Mouse (Mus musculus) megakaryocyte-erythroid progenitor cell, adult 5-6 weeks (primary cell): Measurements from ENCODE around the gene Obp1b. TPM values are rescaled to one million over a fixed set of nuclear protein-coding genes. Genes with fewer than 3 reads are reported as not detected.
"Not testable (repeated sequence)": the region's sequence is repeated elsewhere in the genome, so short reads cannot be mapped to it uniquely, and the experiment has no call there.

Experiments
- ATAC-seq: replicated peaks from 2 replicates; pipeline ENCODE4 v1.8.0; 2016; ENCODE audit warnings: mild to moderate bottlenecking, inconsistent platforms; ENCODE audit not compliant: severe bottlenecking, poor library complexity, low FRiP score, low TSS enrichment
- total RNA-seq, 2 experiments: library from RNA; stranded (forward) in 1 of 2; stranded (reverse) in 1 of 2; fragments of 200-1000, 215-1000 nt in 1 of 2; fragments of >200 nt in 1 of 2; fragmentation: Nextera tagmentation in 1 of 2; gene quantifications; 2 replicates each; pipeline ENCODE4 v1.2.3; 2014 to 2017

Gene Obp1b
- not detected in 2 replicates for total RNA-seq (2014; fragmentation: Nextera tagmentation)
- not detected in 2 replicates for total RNA-seq (2017)

GRCm38 (mm10) chrX:78186477-78186876 lies at the start of gene Obp1b:
TSS of gene Obp1b (plus strand) at chrX:78186777.
- not testable (repeated sequence) for ATAC-seq

DNA sequence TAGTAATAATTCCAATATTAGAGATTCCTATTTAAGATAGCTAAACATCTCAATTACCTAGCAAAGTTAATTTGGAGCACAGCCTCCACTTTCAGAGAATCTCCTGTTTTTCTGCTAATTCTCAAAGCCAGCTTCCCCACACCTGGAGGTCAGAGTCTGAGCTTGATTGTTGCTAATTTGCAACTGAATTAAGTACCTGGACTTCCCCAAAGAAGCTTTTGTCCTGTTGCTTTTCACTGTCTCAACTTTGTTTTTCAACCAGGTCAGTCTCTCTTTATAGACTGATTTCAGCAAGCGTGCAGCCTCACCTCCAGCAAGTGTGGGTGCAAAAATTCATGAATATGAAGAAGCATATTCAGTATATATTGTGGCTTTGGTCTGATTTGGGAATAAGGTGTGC lies 15.6 kb downstream of the Obp1b start:
- ATAC-seq: not testable (repeated sequence)

DNA sequence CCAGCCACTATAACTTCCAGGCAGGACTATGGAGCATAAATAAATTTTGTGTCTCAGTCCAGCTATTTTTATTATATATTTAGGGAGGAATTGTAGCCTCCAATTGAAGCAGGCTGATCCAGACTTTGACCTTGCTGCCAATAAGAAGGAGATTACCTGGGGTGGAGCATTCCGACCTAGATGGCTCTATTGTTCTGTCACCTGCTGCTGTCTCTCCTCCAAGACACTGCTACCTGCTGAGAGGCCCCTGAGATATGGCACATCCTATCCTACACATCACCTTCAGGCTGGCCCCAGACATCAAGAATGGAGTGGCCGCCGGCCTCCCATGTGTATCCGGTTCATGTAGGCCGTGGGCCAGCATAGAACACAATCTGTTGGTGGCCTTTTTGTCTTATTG lies 16.3 kb downstream of the Obp1b start:
- no peak for ATAC-seq

Other genes with a start within 250 kb of the Obp1b start
- gene Obp1a, start 95.4 kb upstream of the Obp1b start, total RNA-seq (2014; fragmentation: Nextera tagmentation): not detected in 2 replicates
- gene Obp1a, start 95.4 kb upstream of the Obp1b start, total RNA-seq (2017): not detected in 2 replicates
- not detected in 2 replicates for gene Gm5938, start 61.3 kb upstream of the Obp1b start, total RNA-seq (2014; fragmentation: Nextera tagmentation)
- not detected in 2 replicates for gene Gm5938, start 61.3 kb upstream of the Obp1b start, total RNA-seq (2017)
- not detected in 2 replicates for gene Gm14743, start 59.1 kb downstream of the Obp1b start, total RNA-seq (2014; fragmentation: Nextera tagmentation)
- gene Gm14743, start 59.1 kb downstream of the Obp1b start, total RNA-seq (2017): not detected in 2 replicates
- gene 4930480E11Rik, start 182.9 kb downstream of the Obp1b start, total RNA-seq (2014; fragmentation: Nextera tagmentation): not detected in 2 replicates
- not detected in 2 replicates for gene 4930480E11Rik, start 182.9 kb downstream of the Obp1b start, total RNA-seq (2017)